Mouse (Mus musculus): Measurements from ENCODE around the gene Plagl2. TPM values are rescaled to one million over a fixed set of nuclear protein-coding genes. Genes with fewer than 3 reads are reported as not detected.

Gene Plagl2
- polyA plus RNA-seq, 1 experiment from 2014 or later: 15.5 TPM

- Histone ChIP-seq H3K4me3 (no peak overlapping the region), H3K27me3 (no peaks in the 10 kb centered on the region), H3K27ac (no peak overlapping the region), H3K4me2 (replicated peaks) (no peak overlapping the region), H3K9me3 (replicated peaks) (no peaks in the 10 kb centered on the region), H3K36me3 (peaks cover 70% of the 10 kb centered on the region), H3K4me1 (no peaks in the 10 kb centered on the region), H3K9ac (no peak overlapping the region)
- 92% methylated on average over 5 of the region's 7 CpGs for WGBS
- no peak for ATAC-seq (ENCODE audit: low FRiP score)
These were observed 21.8 kb upstream of the Plagl2 start for GRCm38 (mm10) chr2:153263053-153263452.

GRCm38 (mm10) chr2:153259864-153260674 lies 18.8 kb upstream of the Plagl2 start:
- no peak for ATAC-seq (ENCODE audit: low FRiP score)
- no peaks in the 10 kb centered on the region for H3K27me3 ChIP-seq

GRCm38 (mm10) chr2:153259030-153259863 lies 18.0 kb upstream of the Plagl2 start:
- H3K4me1 ChIP-seq: no peaks in the 10 kb centered on the region
- ATAC-seq (ENCODE audit: low FRiP score): no peak
- no peaks in the 10 kb centered on the region for H3K27me3 ChIP-seq
- no peak overlapping the region for H3K4me2 ChIP-seq (replicated peaks)
- H3K36me3 ChIP-seq: peaks cover 39% of the 10 kb centered on the region
- H3K9ac ChIP-seq: no peak overlapping the region
- no peak overlapping the region for H3K27ac ChIP-seq
- no peak overlapping the region for H3K4me3 ChIP-seq
- no peaks in the 10 kb centered on the region for H3K9me3 ChIP-seq (replicated peaks)
- WGBS: 87% methylated on average over 12 of the region's 12 CpGs

More at GRCm38 (mm10) chr2:153259864-153260674, 18.8 kb upstream of the Plagl2 start:
- Histone ChIP-seq H3K27ac (no peak overlapping the region), H3K4me3 (no peak overlapping the region), H3K4me1 (no peaks in the 10 kb centered on the region), H3K9ac (no peak overlapping the region), H3K36me3 (peaks cover 47% of the 10 kb centered on the region), H3K9me3 (replicated peaks) (no peaks in the 10 kb centered on the region), H3K4me2 (replicated peaks) (no peak overlapping the region)
- WGBS: 73% methylated on average over 3 of the region's 3 CpGs

GRCm38 (mm10) chr2:153256604-153257003 lies 15.4 kb upstream of the Plagl2 start:
- Histone ChIP-seq H3K9ac (no peak overlapping the region), H3K9me3 (replicated peaks) (no peaks in the 10 kb centered on the region), H3K27ac (no peak overlapping the region), H3K36me3 (peaks cover 30% of the 10 kb centered on the region), H3K4me1 (no peaks in the 10 kb centered on the region), H3K27me3 (no peaks in the 10 kb centered on the region), H3K4me2 (replicated peaks) (no peak overlapping the region), H3K4me3 (no peak overlapping the region)
- no peak for ATAC-seq (ENCODE audit: low FRiP score)
- 81% methylated on average over 2 of the region's 2 CpGs for WGBS

GRCm38 (mm10) chr2:153249751-153250150 lies 8.5 kb upstream of the Plagl2 start:
- H3K4me1 ChIP-seq: no peaks in the 10 kb centered on the region
- ATAC-seq (ENCODE audit: low FRiP score): no peak
- no peaks in the 10 kb centered on the region for H3K9me3 ChIP-seq (replicated peaks)
- H3K4me2 ChIP-seq (replicated peaks): no peak overlapping the region
- H3K4me3 ChIP-seq: no peak overlapping the region
- H3K27me3 ChIP-seq: no peaks in the 10 kb centered on the region
- no peak overlapping the region for H3K9ac ChIP-seq
- H3K36me3 ChIP-seq: peaks cover 47% of the 10 kb centered on the region
- WGBS: 94% methylated on average over 5 of the region's 5 CpGs
- no peak overlapping the region for H3K27ac ChIP-seq

- H3K36me3 ChIP-seq: peaks cover 7% of the 10 kb centered on the region; the same call in 1 of the 2 replicates
- WGBS: 69% methylated on average over 6 of the region's 6 CpGs
- H3K9me3 ChIP-seq (replicated peaks): no peaks in the 10 kb centered on the region
- H3K4me3 ChIP-seq: peak overlapping the region; percentile 87
- no peaks in the 10 kb centered on the region for H3K27me3 ChIP-seq
- 0 out of 2 replicates have a peak overlapping the region, but pooled peaks have one; percentile 92 for H3K27ac ChIP-seq
- H3K9ac ChIP-seq: peak overlapping the region; percentile 97
- H3K4me1 ChIP-seq: peaks cover 37% of the 10 kb centered on the region
- ATAC-seq (ENCODE audit: low FRiP score): no peak
- peak overlapping the region; percentile 98 for H3K4me2 ChIP-seq (replicated peaks)
These were observed 930 bp upstream of the Plagl2 start for GRCm38 (mm10) chr2:153242156-153242555.

GRCm38 (mm10) chr2:153240701-153241235 lies 458 bp downstream of the Plagl2 start:
- peaks cover 15% of the 10 kb centered on the region for H3K36me3 ChIP-seq
- peak overlapping the region; percentile 92 for H3K27ac ChIP-seq
- WGBS: under 1% methylated on average over 20 of the region's 33 CpGs
- H3K9me3 ChIP-seq (replicated peaks): no peaks in the 10 kb centered on the region
- ATAC-seq (ENCODE audit: low FRiP score): peak; percentile 77
- H3K4me2 ChIP-seq (replicated peaks): peak overlapping the region; percentile 98
- H3K4me3 ChIP-seq: peak overlapping the region; percentile 87
- H3K9ac ChIP-seq: peak overlapping the region; percentile 97
- H3K4me1 ChIP-seq: peaks cover 37% of the 10 kb centered on the region
- no peaks in the 10 kb centered on the region for H3K27me3 ChIP-seq

- peaks cover 37% of the 10 kb centered on the region for H3K4me1 ChIP-seq
- H3K4me3 ChIP-seq: peak overlapping the region; percentile 87
- H3K36me3 ChIP-seq: peaks cover 18% of the 10 kb centered on the region
- WGBS: 19% methylated on average over 13 of the region's 22 CpGs
- no peaks in the 10 kb centered on the region for H3K27me3 ChIP-seq
- no peaks in the 10 kb centered on the region for H3K9me3 ChIP-seq (replicated peaks)
- peak overlapping the region; percentile 98 for H3K4me2 ChIP-seq (replicated peaks)
- no peak for ATAC-seq (ENCODE audit: low FRiP score)
- peak overlapping the region; percentile 66 for H3K27ac ChIP-seq
- peak overlapping the region; percentile 97 for H3K9ac ChIP-seq
These were observed 1.3 kb downstream of the Plagl2 start for GRCm38 (mm10) chr2:153239860-153240480.

GRCm38 (mm10) chr2:153239021-153239859 lies 2.0 kb downstream of the Plagl2 start:
- Histone ChIP-seq H3K9ac (peak overlapping the region; percentile 97), H3K27me3 (no peaks in the 10 kb centered on the region), H3K36me3 (peaks cover 23% of the 10 kb centered on the region), H3K4me2 (replicated peaks) (peak overlapping the region; percentile 98), H3K4me1 (peaks cover 37% of the 10 kb centered on the region), H3K9me3 (replicated peaks) (no peaks in the 10 kb centered on the region), H3K4me3 (peak overlapping the region; percentile 87), H3K27ac (peak overlapping the region; percentile 66; the same call in 1 of the 2 replicates)
- ATAC-seq (ENCODE audit: low FRiP score): no peak
- WGBS: 69% methylated on average over 7 of the region's 7 CpGs

GRCm38 (mm10) chr2:153238406-153238805 lies 2.8 kb downstream of the Plagl2 start:
- Histone ChIP-seq H3K27me3 (no peaks in the 10 kb centered on the region), H3K9ac (no peak overlapping the region), H3K9me3 (replicated peaks) (no peaks in the 10 kb centered on the region), H3K27ac (no peak overlapping the region), H3K4me1 (peaks cover 37% of the 10 kb centered on the region), H3K4me3 (no peak overlapping the region), H3K4me2 (replicated peaks) (no peak overlapping the region), H3K36me3 (peaks cover 29% of the 10 kb centered on the region)
- 81% methylated on average over 2 of the region's 2 CpGs for WGBS
- ATAC-seq (ENCODE audit: low FRiP score): no peak

GRCm38 (mm10) chr2:153237891-153238290 lies 3.3 kb downstream of the Plagl2 start:
- no peak overlapping the region for H3K4me2 ChIP-seq (replicated peaks)
- no peaks in the 10 kb centered on the region for H3K9me3 ChIP-seq (replicated peaks)
- no peaks in the 10 kb centered on the region for H3K27me3 ChIP-seq
- no peak overlapping the region for H3K9ac ChIP-seq
- 86% methylated on average over 4 of the region's 4 CpGs for WGBS
- H3K36me3 ChIP-seq: peaks cover 33% of the 10 kb centered on the region
- no peak overlapping the region for H3K27ac ChIP-seq
- no peak overlapping the region for H3K4me3 ChIP-seq
- H3K4me1 ChIP-seq: peaks cover 35% of the 10 kb centered on the region
- ATAC-seq (ENCODE audit: low FRiP score): no peak
